Mouse (Mus musculus): Measurements from ENCODE around the gene Klhl33. TPM values are rescaled to one million over a fixed set of nuclear protein-coding genes. Genes with fewer than 3 reads are reported as not detected.
"Not testable (repeated sequence)": the region's sequence is repeated elsewhere in the genome, so short reads cannot be mapped to it uniquely, and the experiment has no call there.

The Klhl33 gene
- total RNA-seq, 2 experiments from 2014 or later, result 5.7 to 5.9 TPM

GRCm38 (mm10) chr14:50908126-50908525 is 10.8 kb upstream of the Klhl33 start:
- DNase-seq, result no peak
- intact Hi-C loops (cut with DNase I), result no loop called here

GRCm38 (mm10) chr14:50905327-50905726 is 8.0 kb upstream of the Klhl33 start:
- intact Hi-C loops (cut with DNase I); DNase-seq: not testable (repeated sequence)

GRCm38 (mm10) chr14:50904828-50905129 is 7.5 kb upstream of the Klhl33 start:
- intact Hi-C loops (cut with DNase I), result no loop called here
- DNase-seq, result no peak

GRCm38 (mm10) chr14:50903973-50904827 is 6.9 kb upstream of the Klhl33 start:
- DNase-seq, result peak; percentile 36 to 37

GRCm38 (mm10) chr14:50897992-50898391 is 685 bp upstream of the Klhl33 start:
- intact Hi-C loops (cut with DNase I); DNase-seq: not testable (repeated sequence)

More at GRCm38 (mm10) chr14:50903973-50904827, 6.9 kb upstream of the Klhl33 start:
- intact Hi-C loops (cut with DNase I), result no loop called here

- intact Hi-C loops (cut with DNase I), result no loop called here
- peak; percentile 26 to 30 for DNase-seq
Measured at GRCm38 (mm10) chr14:50896747-50897373, 447 bp downstream of the Klhl33 start.

DNA sequence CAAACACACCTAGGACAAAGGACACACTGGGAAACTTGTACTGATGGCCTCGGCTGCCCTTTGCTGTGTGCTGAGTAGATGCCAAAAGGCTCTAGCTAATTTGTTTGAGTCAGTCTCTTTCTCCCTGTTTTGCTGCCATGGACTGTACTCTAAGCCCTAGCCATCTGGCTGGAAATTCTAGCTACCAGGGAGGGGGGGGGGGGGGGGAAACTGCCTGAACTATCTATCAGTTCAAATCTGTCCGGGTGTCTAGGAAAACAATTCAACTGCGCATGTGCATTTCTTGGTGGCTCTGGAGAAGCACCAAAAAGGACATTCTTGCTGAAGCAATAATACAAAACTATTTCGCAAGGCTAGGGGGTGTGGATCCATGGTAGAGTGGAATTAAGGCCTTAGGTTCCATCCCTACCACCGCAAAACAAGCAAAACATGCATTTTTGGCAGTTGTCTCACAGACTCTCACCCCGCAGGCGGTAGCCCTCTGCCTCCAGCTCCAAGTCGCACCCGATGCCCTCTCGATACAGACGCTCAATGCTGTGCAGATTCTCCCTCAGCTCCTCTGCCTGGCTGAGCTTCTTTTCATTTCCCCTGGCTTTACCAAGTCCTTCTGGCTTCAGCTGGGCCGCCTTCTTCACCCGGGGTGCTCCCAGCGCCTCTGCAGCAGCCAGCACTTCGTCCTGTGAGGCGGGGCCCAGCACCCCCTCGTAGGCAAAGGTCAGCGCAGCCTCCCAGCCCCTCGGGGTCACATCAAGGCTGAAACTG is 1.1 kb downstream of the Klhl33 start:
- DNase-seq, result peak; percentile 67 to 75
- intact Hi-C loops (cut with DNase I), result no loop called here

DNA sequence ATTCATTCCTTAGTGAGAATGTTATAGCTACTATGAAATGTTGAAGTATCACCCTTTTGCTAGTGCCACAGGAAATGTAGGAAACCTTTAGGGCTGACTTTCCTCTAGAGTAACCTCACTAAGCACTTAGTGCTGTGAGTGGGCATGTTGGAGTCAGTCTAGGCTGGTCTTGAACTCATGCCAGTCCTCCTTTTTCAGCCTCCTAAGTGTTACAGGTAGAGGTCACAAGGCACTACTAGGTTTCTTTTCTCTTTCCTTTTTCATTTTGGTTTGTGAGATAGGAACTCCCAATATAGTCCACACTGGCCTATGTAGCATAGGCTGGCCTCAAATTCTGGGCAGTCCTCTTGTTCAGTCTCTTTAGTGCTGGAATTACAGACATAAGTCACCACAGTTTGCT is 1.9 kb downstream of the Klhl33 start:
- no peak for DNase-seq
- intact Hi-C loops (cut with DNase I), result no loop called here

DNA sequence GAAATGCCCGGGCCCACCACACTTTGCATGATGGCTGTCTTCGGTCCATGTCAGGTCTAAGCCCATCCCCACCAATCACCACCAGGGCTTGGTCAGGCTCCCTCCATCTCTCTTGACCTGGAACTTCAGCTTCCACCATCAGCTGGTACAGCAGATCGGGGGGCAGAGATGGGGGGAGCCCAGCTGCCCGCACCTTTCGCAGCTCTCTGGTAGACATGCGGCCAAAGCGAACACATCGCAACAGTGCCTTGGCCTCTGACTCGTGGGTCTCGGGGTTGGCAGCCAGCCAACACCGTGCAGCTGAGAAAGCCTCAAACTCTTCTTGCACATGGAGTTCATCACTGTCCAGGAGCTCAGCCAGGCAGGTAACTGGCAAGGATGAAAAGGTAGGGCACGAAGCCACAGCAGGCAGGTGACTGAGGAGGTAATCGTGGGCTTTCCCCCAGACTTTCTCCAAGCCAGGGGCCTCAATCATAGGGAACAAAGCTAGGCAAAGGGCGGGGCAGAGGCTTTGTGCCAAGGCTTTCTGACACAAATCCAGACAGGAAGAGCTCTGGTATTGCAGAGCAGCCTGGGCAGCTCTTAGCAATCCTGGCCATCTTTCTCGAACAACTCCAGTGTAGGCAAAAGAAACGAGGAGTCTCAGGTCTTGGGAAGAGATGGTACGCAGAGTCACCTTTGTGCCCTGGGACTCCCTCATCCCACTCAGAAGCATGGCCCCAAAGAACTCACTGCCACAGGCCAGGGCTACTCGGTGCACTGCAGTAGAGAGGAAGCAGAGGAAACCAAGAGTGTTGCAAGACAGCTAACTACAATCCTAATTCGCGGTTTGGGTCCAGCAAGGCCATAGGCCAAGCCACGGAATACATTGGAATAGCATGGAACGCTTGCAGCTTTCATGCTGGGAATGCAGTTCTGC is 4.5 kb downstream of the Klhl33 start:
- peak; percentile 32 to 36 for DNase-seq
- intact Hi-C loops (cut with DNase I), result no loop called here

DNA sequence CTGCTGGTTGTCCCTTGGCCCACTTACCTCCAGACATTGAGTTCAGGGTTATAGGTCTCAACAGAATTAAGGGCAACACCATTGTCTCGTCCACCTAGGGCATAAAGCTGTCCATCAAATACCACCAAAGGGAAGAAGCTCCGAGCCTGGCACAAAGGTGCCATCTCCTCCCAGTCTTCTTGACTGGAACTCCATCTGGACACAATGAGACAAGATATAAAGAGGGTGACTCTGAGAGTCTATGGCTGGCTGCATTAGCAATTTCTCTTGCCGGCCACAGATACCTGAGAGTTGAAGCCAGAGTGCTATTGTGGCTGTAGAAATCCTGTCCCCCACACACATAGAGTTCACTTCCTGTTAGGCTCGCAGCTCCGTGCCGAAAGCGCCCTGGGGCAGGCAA is 5.2 kb downstream of the Klhl33 start:
- DNase-seq, result no peak
- intact Hi-C loops (cut with DNase I), result no loop called here

DNA sequence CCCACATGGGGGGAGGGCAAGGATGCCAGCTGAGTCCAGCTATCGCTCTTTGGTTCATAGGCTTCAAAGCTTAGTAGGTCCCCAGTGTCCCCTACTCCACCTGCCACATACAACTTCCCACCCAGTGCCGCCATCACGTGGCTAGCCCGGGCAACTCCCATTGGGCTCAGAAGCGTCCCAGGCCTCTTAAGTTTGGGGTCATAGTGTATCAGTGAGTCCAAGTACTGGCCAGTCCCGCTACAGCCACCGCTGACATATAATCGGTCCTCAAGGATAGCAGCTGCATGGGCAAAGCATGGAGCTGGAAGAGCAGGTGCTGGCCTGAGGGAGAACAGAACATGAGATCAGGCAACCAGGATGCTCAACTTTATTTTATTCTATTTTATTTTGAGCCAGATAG is 5.7 kb downstream of the Klhl33 start:
- intact Hi-C loops (cut with DNase I), result no loop called here

GRCm38 (mm10) chr14:50876236-50876950 is 20.9 kb downstream of the Klhl33 start:
- intact Hi-C loops (cut with DNase I), result no loop called here
- no peak for DNase-seq

More for the DNA sequence above, 5.7 kb downstream of the Klhl33 start:
- DNase-seq, result no peak

DNA sequence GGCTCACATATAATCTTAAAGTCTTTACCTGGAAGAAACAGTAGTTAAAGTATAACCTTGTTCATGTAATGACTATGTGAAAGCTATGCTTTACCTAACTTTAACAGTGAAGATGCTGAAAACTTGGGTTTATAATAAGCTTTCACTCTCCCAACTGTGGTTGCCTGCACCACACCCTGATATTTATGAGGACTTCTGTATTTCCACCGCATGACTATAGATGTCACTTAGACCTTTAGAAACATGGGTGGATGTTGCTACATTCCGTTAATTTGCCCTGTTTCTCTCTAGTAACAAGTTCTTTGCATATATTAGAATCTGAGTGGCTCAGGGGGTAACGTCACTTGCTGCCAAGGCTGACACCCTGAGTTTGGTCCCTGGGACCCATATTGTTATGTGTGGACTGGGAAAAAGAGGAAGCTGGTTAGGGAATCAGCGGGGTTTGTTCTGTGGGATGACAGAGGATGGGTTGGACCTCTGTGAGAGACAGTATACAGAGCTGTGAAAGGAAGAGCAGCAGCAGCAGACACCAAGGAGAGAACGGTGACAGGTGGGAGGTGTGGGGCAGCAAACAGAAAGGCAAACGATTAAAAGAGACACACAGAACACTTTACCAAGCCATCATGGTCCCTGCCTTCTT is 21.6 kb downstream of the Klhl33 start:
- no peak for DNase-seq
- intact Hi-C loops (cut with DNase I), result no loop called here

DNA sequence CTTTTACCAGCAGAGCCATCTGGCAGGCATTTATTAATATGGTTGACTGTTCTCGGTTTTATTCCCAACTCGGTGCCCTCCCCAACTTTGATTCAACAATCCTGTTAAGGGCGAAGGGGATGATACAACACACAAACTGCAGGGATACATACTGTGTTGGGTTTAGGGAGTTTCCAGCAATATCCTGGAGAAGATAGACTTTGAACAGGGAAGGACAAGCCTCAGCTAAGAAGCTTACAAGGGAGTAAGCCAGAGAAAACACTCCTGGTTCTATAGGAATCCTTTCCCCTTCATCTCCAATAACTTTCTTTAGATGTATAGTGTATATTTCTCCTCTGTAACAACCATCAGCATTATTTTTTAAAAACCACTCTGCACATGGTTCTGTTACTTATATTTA is 22.1 kb downstream of the Klhl33 start:
- DNase-seq, result no peak
- intact Hi-C loops (cut with DNase I), result no loop called here

DNA sequence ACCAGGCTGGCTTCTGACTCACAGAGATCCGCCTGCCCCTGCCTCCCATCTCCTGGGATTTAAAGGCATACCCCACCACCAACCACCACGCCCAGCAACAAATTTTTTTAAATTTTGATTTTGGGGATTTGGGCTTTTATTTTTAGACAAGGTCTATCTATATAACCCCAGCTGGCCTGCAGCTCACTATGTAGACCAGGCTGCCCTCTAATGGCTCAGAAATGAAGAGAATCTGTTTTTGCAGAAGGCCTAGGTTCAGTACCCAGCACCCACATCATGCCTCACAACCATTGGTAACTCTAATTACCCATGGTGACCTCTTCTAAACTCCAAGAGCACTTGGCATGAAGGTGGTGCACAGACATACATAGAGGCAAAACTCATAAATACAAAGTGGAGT is 26.0 kb downstream of the Klhl33 start:
- intact Hi-C loops (cut with DNase I), result no loop called here
- no peak for DNase-seq

GRCm38 (mm10) chr14:50870805-50871143 is 26.5 kb downstream of the Klhl33 start:
- DNase-seq, result no peak
- intact Hi-C loops (cut with DNase I), result loop anchor here (1.0 kb wide), 1 partner anchor 193 kb away; no protein-coding TSS in a partner anchor

- intact Hi-C loops (cut with DNase I), result loop anchor here (1.0 to 5.0 kb wide), 2 partner anchors 63 to 193 kb away; partner anchors contain the start of genes Ccnb1ip1 and Parp2
Measured at GRCm38 (mm10) chr14:50869889-50870804, 27.2 kb downstream of the Klhl33 start, which contains the start of gene Tep1. Gene Tep1 (minus strand): TSS chr14:50870560.

DNA sequence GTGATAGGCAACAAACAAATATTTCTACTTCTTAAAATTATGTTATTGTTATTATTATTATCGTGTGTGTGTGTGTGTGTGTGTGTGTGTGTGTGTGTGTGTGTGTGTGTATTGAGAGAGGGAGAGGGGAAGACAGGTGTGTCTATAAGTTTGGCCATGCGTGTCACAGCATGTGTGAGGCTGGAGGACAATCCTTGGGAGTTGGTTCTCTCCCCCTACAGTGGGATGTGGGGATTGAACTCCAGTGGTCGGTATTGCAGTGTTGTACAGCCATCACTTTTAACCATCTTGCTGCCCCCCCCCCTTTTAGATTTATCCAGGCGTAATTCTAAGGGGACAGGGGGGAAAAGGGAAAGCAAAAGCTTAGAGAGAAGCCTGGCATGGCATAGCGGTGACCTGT is 28.7 kb downstream of the Klhl33 start:
- intact Hi-C loops (cut with DNase I), result loop anchor here (5.0 kb wide), 1 partner anchor 61 kb away; the partner anchor contains the start of genes Ccnb1ip1 and Parp2
- no peak for DNase-seq

More at GRCm38 (mm10) chr14:50869889-50870804, 27.2 kb downstream of the Klhl33 start, which contains the start of gene Tep1:
- peak; percentile 82 to 87 for DNase-seq
